Mouse (Mus musculus): Measurements from ENCODE around the gene Prr15l. TPM values are rescaled to one million over a fixed set of nuclear protein-coding genes. Genes with fewer than 3 reads are reported as not detected.

Prr15l gene
- total RNA-seq, 4 experiments from 2014 or later: not detected

DNA sequence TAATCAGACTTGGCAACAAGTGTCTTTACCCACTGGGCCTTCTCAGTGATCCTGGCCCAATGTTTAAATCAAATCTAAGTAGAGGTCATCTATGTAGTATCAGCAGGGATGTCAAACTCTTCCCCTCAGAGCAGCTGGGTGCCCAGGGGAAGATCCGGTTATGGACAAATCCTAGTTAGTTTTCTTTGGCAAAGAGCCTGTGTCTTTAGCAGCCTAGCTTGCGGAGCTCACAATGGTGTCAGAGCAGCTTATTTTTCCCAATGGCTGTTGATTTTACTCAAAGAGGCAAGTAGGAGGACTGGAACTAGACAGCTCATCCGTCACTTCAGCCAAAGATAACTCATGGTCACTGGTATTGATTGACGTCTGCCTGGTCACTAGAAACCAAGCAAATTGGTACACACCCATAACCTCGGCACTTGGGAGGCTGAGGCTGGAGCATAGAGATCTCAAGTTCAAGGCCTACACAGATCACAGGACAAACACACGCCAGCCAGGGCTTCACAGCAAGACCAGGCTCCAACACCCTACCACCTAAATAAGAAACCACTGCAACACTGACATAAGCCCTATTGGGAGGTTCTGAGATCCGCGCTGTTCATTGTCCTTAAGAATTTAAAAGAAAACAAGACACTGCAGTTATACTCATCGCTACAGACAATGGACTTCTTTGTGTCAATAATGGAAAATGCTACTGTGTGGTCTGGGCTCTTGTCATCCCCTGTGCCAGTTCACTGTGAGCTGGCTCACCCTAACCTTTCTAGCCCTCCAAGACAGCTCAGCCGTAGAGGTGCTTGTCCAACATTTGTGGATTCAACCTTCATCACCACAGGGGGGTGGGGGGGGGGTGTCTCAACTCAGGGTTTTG lies 47.8 kb downstream of the Prr15l start:
- no peak for DNase-seq (ENCODE audit: low spot score in 2 of 2)

- DNase-seq (ENCODE audit: low spot score in 2 of 2): no peak
These were observed 48.4 kb downstream of the Prr15l start for GRCm38 (mm10) chr11:96976379-96976687.

DNA sequence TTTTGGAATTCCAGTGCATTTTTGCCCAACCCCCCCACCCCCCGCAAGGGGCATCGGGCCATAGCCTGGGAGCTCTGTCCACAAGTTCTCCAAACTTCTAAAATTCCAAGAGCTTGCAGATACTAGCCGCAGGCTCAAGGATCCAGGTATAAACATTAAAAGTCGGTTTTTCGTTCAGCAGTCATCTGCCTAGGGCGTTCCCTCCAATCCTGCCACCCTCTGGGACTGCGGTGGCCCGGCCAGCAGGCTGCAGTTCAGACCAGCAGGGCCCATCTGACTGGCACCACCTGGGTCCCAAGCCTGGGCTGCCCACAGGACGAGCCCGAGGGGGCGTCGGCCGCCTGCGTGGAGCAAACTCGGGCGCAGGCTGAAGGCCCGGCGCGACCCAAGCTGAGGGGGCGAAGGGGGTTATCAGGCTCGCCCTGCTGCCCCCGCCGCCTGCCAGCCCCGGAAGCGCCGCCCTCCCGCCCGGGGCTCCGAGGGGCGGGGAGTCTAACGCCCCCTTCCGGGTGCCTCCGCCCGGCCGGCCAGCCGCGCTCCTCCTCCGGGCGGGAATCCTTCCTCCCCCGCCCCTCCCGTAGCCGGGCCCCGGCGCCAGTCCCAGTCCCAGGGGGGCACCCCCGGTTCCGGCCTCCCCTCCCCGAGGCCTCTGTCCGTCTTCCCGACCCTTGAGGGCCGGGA lies 49.1 kb downstream of the Prr15l start:
- peak; percentile 64 to 76 for DNase-seq (ENCODE audit: low spot score in 2 of 2)

DNA sequence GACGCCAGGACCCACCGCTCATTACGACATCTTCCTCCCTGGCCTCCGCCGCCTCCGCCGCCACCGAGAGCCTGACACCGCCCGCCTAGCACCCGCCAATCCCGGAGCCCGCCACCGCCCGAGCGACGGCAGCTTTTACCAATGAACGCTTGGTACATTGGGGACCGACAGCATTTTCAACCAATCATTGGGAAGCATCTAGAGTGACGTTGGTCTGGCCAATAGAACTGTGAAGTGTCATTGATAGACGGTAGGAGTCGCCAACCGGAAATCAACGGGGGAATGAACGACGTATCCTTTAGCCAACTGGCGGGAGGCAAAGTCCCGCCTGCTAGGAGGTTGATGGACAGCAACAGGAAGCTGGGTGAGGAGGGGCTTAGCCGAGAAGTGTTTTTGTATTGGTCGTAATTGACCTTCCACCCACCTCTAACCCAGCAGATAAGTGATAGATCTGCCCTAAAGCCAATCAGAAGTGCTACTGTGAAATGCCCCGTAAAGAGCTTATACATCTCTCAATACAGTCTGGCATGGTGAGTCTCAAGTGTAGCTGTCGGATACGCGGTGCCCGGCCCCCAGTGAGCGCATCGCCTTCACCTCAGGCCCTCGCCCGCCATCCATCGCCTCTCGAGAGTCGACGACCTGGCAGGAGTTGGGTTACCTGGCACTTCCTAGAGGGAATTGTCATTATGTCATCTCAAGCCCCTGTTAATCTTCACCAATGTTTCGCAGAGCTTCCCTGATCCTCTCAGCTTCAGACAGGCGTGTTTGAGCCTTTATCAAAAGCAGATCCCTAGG lies 49.9 kb downstream of the Prr15l start:
- DNase-seq (ENCODE audit: low spot score in 2 of 2): peak; percentile 99 to 100

GRCm38 (mm10) chr11:96978401-96979246 lies 50.7 kb downstream of the Prr15l start:
- no peak for DNase-seq (ENCODE audit: low spot score in 2 of 2)

DNA sequence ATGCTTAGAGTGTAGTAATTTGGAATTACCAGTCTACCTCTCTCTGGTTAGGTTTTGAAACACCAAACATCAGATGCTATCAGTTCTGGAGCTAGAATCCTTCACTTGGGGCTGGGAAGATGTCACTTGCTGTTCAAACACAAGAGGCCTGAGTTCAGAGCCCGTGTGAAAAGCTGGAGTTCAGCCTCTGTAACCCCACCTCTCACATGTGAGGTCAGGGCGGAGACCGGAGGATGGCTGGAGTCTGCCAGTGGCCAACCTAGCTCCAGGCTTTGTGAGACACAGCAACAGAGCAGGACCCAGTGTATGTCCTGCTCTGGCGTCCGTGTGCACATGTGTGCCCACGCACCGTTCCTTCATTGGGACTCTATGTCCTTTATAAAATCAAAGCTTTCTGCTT lies 51.4 kb downstream of the Prr15l start:
- no peak for DNase-seq (ENCODE audit: low spot score in 2 of 2)

DNA sequence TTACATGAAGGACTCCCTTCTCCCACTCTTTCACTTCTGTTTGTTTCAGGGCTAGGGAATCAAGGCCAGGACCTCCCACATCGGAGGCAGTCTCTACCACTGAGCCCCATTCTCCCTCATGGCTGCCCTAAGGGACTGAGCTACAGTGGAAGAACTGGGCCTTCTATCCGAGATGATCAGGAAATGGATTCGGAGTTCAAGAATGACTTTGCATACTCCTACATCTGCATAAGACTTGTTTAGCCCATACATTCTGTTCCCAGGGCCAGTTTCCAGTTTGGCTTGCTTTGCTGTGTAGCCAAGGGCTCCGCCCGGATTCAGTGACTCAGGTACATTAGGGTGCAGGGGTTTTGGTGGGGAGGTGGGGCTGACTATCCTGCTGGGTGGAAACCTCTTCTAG lies 52.1 kb downstream of the Prr15l start:
- no peak for DNase-seq (ENCODE audit: low spot score in 2 of 2)

DNA sequence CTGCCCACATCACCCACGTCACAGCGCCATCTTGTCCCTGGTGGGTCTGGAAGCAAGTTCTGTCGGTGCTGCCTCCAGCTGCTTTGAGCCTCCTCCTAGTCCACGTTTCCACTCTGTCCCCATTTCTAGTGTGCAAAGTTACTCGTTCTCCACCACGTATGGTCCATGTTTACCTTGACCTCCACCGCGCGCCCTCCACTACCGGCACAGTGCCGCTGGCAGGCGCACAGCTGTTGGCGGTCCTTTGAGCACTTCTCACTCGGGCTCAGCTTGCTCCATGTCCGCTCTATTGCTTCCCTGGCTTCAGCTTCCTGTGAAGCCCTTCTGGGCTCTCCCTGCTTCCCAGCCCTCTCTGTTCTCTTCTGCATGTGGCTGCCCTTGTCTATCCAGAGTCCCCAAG lies 53.6 kb downstream of the Prr15l start:
- DNase-seq (ENCODE audit: low spot score in 2 of 2): no peak

- DNase-seq (ENCODE audit: low spot score in 2 of 2): peak; percentile 65 to 69
These were observed 54.5 kb downstream of the Prr15l start for GRCm38 (mm10) chr11:96982355-96982754.

DNA sequence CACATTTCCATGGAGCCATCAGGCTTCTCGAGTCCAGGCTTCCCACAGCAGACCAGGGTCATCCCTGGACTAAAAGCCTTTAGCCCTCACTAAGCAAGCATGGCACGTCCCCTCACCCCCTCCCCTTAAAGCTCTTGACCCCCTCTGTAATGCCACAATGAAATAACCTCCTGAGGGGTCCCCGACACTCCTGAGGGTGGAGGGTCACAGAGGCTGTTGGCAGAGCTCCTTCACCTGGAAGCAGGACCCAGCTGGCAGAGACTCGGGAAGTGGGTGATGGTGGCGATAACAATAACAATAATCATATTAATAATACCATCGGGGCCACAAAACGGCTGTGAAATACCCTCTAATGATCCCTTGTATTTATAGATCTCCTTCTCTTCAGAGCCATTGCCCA lies 55.0 kb downstream of the Prr15l start, which contains the start of gene Sp2:
Gene Sp2 (minus strand): TSS at position 101 of the 400 bp plus-strand sequence.
- DNase-seq (ENCODE audit: low spot score in 2 of 2): no peak

DNA sequence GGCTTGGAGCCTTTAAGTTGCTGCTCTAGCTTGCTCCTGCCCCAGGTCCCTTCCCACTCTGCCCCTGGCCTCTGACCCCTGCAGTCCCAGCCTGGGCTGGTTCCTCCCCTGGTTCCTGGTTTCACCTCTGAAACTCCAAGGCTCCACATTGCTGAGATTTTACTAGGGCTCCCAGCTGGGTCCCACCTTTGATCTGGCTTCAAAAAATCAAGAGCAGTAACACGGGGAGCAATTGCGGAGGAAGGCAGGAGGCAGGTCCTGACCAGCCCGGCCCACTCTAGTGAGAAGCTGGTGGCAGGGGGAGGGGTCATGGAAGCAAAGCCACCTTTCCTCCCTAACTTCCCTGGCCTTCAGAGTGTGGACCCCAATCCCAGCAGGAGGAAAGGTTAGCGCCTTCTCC lies 57.0 kb downstream of the Prr15l start:
- DNase-seq (ENCODE audit: low spot score in 2 of 2): no peak

- DNase-seq (ENCODE audit: low spot score in 2 of 2): no peak
These were observed 58.6 kb downstream of the Prr15l start for GRCm38 (mm10) chr11:96986463-96986862.

Other genes starting within 250 kb of the Prr15l start
- gene Snx11, start 150.5 kb upstream of the Prr15l start, total RNA-seq (2022): 10 to 100 TPM; 38.4 to 49.2 (median 44.4) TPM
- 10 to 100 TPM; 36.5 to 43.3 (median 38.9) TPM for gene Cbx1, start 139.0 kb upstream of the Prr15l start, total RNA-seq (2022)
- gene Nfe2l1, start 98.1 kb upstream of the Prr15l start, total RNA-seq (2022): 100 to 1,000 TPM; 301 to 348 (median 321) TPM
- gene Copz2, start 78.2 kb upstream of the Prr15l start, total RNA-seq (2022): 10 to 100 TPM in 1 of 4 experiments, 1 to 10 TPM in 3; 6.4 to 10.7 (median 6.8) TPM
- gene Cdk5rap3, start 11.6 kb upstream of the Prr15l start, total RNA-seq (2022): 10 to 100 TPM; 40.6 to 44.6 (median 41.9) TPM
- gene Pnpo, start 15.9 kb downstream of the Prr15l start, total RNA-seq (2022): 10 to 100 TPM; 43.7 to 51.2 (median 48.6) TPM
- gene Sp2, start 54.9 kb downstream of the Prr15l start, total RNA-seq (2022): 10 to 100 TPM; 10.7 to 15.0 (median 13.0) TPM
- 1 to 10 TPM; 1.1 to 2.0 (median 1.3) TPM for gene Sp6, start 85.3 kb downstream of the Prr15l start, total RNA-seq (2022)
- 1 to 10 TPM; 5.0 to 6.1 (median 5.4) TPM for gene Scrn2, start 101.8 kb downstream of the Prr15l start, total RNA-seq (2022)
- under 1 TPM in 3 of 4 experiments, not detected in 1; 0.28 to 0.91 (median 0.72) TPM for gene Lrrc46, start 113.3 kb downstream of the Prr15l start, total RNA-seq (2022)
- gene Mrpl10, start 113.5 kb downstream of the Prr15l start, total RNA-seq (2022): 10 to 100 TPM; 72.0 to 83.9 (median 75.5) TPM
- 10 to 100 TPM; 14.1 to 19.1 (median 15.4) TPM for gene Osbpl7, start 122.5 kb downstream of the Prr15l start, total RNA-seq (2022)
- under 1 TPM; 0.14 to 0.37 (median 0.23) TPM for gene Tbx21, start 187.2 kb downstream of the Prr15l start, total RNA-seq (2022)
- 10 to 100 TPM; 54.8 to 63.2 (median 59.6) TPM for gene Tbkbp1, start 223.4 kb downstream of the Prr15l start, total RNA-seq (2022)

Measured in left cerebral cortex, adult 8-10 months (tissue).